Mouse (Mus musculus): ENCODE data around the gene Tbcel. TPM values are rescaled to one million over a fixed set of nuclear protein-coding genes. Genes with fewer than 3 reads are reported as not detected.

The Tbcel gene
- polyA plus RNA-seq (2015; fragmentation: Illumina TruSeq; extraction: RNeasy Lipid Tissue Mini Kit (QIAGEN cat#74804); ENCODE audit: low read depth, low replicate concordance), result 29.8 TPM

DNA sequence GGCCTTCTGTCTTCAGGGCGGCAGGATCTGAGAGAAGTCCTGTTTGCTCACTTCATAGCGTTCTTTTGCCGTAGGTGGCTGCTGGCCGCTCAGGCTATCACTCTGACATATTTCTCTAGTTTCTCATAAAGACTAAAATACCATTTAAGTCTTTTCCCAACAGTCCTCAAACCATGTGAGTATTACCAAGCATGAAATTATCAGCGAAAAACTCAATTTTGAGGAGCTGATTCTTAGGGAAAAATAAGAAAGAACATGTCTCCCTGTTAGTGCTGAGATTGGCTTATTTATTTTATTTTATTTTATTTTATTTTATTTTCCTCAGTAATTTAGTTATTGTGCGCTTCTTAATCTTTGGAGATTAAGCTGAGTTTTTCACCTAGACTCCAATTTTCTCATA lies at the start of gene Tbcel:
Tbcel (minus strand) TSS at position 101 of the 400 bp plus-strand sequence.

GRCm38 (mm10) chr9:42399829-42400228 lies 107.8 kb downstream of the Tbcel start, which contains the start of gene Tecta:
TSS of gene Tecta (minus strand) at chr9:42399929.

Other genes starting within 250 kb of the Tbcel start
- 62.3 TPM for gene Sc5d, start 243.6 kb downstream of the Tbcel start, polyA plus RNA-seq (2015; fragmentation: Illumina TruSeq; extraction: RNeasy Lipid Tissue Mini Kit (QIAGEN cat#74804); ENCODE audit: low read depth, low replicate concordance)
- gene Tecta, start 107.9 kb downstream of the Tbcel start, polyA plus RNA-seq (2015; fragmentation: Illumina TruSeq; extraction: RNeasy Lipid Tissue Mini Kit (QIAGEN cat#74804); ENCODE audit: low read depth, low replicate concordance), result not detected

Data from brain, adult 10 weeks (tissue).